Mouse (Mus musculus) lung, postnatal 0 days (tissue): ENCODE measurements around the gene Olfr71.

Source experiments
- CTCF ChIP-seq: IDR thresholded peaks from 2 replicates; pipeline ENCODE4 v1.5.1; 2016; ENCODE audit warnings: antibody characterized with exemption, mild to moderate bottlenecking
- EP300 ChIP-seq: IDR thresholded peaks from 2 replicates; pipeline ENCODE4 v1.6.1; 2016; ENCODE audit warnings: antibody characterized with exemption, mild to moderate bottlenecking, control low read depth

GRCm38 (mm10) chr4:43713652-43714219 lies 3.7 kb upstream of the Olfr71 start:
- TF ChIP-seq CTCF (no peak), EP300 (no peak)
